Comparison of ENCODE assay signal across 19 mouse cellular contexts in the genomic region with DNA sequence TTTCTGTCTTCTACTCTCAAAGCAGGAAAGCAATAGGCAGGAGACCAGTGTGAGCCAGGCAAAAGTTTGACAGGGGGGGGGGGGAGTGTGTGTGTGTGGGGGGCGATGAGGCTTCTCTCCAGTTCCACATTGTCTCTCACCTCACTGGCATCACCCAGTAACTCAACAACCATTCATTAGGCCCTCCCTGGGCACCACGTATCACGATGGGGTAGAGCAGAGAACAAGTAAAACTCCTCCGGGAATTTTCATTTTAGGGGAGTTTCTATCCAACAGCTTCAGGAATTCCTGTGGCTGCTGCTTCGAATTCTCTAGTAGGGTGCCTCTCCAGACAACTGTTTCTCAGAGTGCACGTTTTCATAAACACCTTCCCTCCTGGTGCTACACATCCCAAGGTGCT.
DNase-seq lines count a peak whose midpoint lies in the region; ATAC-seq and TF ChIP-seq lines count a peak whose summit lies in the region.
"Had no signal": no experiment of that assay in that cellular context is flagged by ENCODE, and none has a peak within 500 bp of the region (broad histone marks: within the 10 kb centered on the region; RNA-seq: fewer than 3 reads in every experiment).

No protein-coding gene starts in this region.

- no peak for TF ChIP-seq EP300 in lung, postnatal 0 days (IDR thresholded peaks at IDR 0.05)

- no peak overlapping the region for H3K4me3 ChIP-seq in hindbrain, embryonic 12.5 days
- H3K4me3 ChIP-seq in hindbrain, embryonic 16.5 days (ENCODE audit: low read length): no peak overlapping the region
- no peak overlapping the region for H3K4me3 ChIP-seq in lung, postnatal 0 days (ENCODE audit: low read depth, low read length)
- no peak overlapping the region for H3K4me3 ChIP-seq in limb, embryonic 15.5 days
- H3K4me3 ChIP-seq: forebrain, embryonic 12.5 days; left cerebral cortex, adult 2 months; liver, embryonic 13.5 days had no signal

- 28% methylated on average over 6 of the region's 6 CpGs for WGBS in hindbrain, embryonic 12.5 days
- WGBS in hindbrain, embryonic 16.5 days: 22% methylated on average over 6 of the region's 6 CpGs
- 50% methylated on average over 6 of the region's 6 CpGs for WGBS in lung, postnatal 0 days
- 25% methylated on average over 6 of the region's 6 CpGs for WGBS in limb, embryonic 15.5 days

- peaks cover 20% of the 10 kb centered on the region for H3K27me3 ChIP-seq in hindbrain, embryonic 12.5 days
- H3K27me3 ChIP-seq in hindbrain, embryonic 16.5 days (replicated peaks; ENCODE audit: control insufficient read depth, insufficient read depth, low read length): no peaks in the 10 kb centered on the region
- no peaks in the 10 kb centered on the region for H3K27me3 ChIP-seq in lung, postnatal 0 days (replicated peaks; ENCODE audit: insufficient read depth, low read length)
- no peaks in the 10 kb centered on the region for H3K27me3 ChIP-seq in limb, embryonic 15.5 days

- peaks cover 27% of the 10 kb centered on the region for H3K4me1 ChIP-seq in hindbrain, embryonic 12.5 days
- H3K4me1 ChIP-seq in hindbrain, embryonic 16.5 days (ENCODE audit: control insufficient read depth, insufficient read depth, low read depth, low read length): peaks cover 7% of the 10 kb centered on the region
- H3K4me1 ChIP-seq in lung, postnatal 0 days (ENCODE audit: insufficient read depth, low read depth, low read length): peaks cover 4% of the 10 kb centered on the region; the same call in 1 of the 2 replicates
- peaks cover 33% of the 10 kb centered on the region for H3K4me1 ChIP-seq in limb, embryonic 15.5 days

- H3K4me2 ChIP-seq in hindbrain, embryonic 12.5 days (replicated peaks): 0 out of 2 replicates have a peak overlapping the region, but pooled peaks have one; percentile 14
- H3K4me2 ChIP-seq in hindbrain, embryonic 16.5 days (ENCODE audit: low read length): no peak overlapping the region
- H3K4me2 ChIP-seq in lung, postnatal 0 days (replicated peaks; ENCODE audit: low read depth, low read length): 0 out of 2 replicates have a peak overlapping the region, but pooled peaks have one; percentile 33
- H3K4me2 ChIP-seq in limb, embryonic 15.5 days: no peak overlapping the region
- H3K4me2 ChIP-seq: forebrain, embryonic 12.5 days had no signal

- no peak for ATAC-seq in hindbrain, embryonic 12.5 days (ENCODE audit: low FRiP score)
- ATAC-seq in hindbrain, embryonic 16.5 days: no peak
- no peak for ATAC-seq in lung, postnatal 0 days
- no peak for ATAC-seq in limb, embryonic 15.5 days (ENCODE audit: insufficient number of reproducible peaks, low FRiP score, low TSS enrichment, low read depth)

- no peak overlapping the region for H3K9ac ChIP-seq in hindbrain, embryonic 12.5 days
- H3K9ac ChIP-seq in hindbrain, embryonic 16.5 days (ENCODE audit: low read depth, low read length): no peak overlapping the region
- H3K9ac ChIP-seq in lung, postnatal 0 days (replicated peaks; ENCODE audit: low read depth): no peak overlapping the region
- H3K9ac ChIP-seq in limb, embryonic 15.5 days: no peak overlapping the region
- H3K9ac ChIP-seq: forebrain, embryonic 12.5 days; liver, embryonic 13.5 days; lung, embryonic 14.5 days had no signal

- H3K9me3 ChIP-seq in hindbrain, embryonic 12.5 days (replicated peaks): no peaks in the 10 kb centered on the region
- H3K9me3 ChIP-seq in hindbrain, embryonic 16.5 days (ENCODE audit: control insufficient read depth, low read length): no peaks in the 10 kb centered on the region
- H3K9me3 ChIP-seq in lung, postnatal 0 days (ENCODE audit: low read length): no peaks in the 10 kb centered on the region
- H3K9me3 ChIP-seq in limb, embryonic 15.5 days: no peaks in the 10 kb centered on the region
- H3K9me3 ChIP-seq: forebrain, embryonic 12.5 days; liver, embryonic 13.5 days; midbrain, embryonic 10.5 days had no signal

- TF ChIP-seq CTCF in lung, postnatal 0 days (IDR thresholded peaks at IDR 0.05): no peak

- DNase-seq in heart, adult 11 months: peak; percentile 60
- no peak for DNase-seq in heart, adult 8-10 months (ENCODE audit: low spot score)
- no peak for DNase-seq in lung, postnatal 0 days (ENCODE audit: low spot score)
- DNase-seq in lung, postnatal 14 days: no peak
- DNase-seq: adrenal gland, postnatal 36 days; cerebellum, adult 11-12 months; cerebellum, postnatal 25 days; layer of hippocampus, adult 9-11 months; liver, embryonic 13.5 days; spleen, adult 18-20 months; thymus, postnatal 25 days had no signal

- no peaks in the 10 kb centered on the region for H3K36me3 ChIP-seq in hindbrain, embryonic 12.5 days
- H3K36me3 ChIP-seq in hindbrain, embryonic 16.5 days (ENCODE audit: control insufficient read depth, insufficient read depth, low read length): no peaks in the 10 kb centered on the region
- no peaks in the 10 kb centered on the region for H3K36me3 ChIP-seq in lung, postnatal 0 days (ENCODE audit: insufficient read depth, low read length)
- no peaks in the 10 kb centered on the region for H3K36me3 ChIP-seq in limb, embryonic 15.5 days
- H3K36me3 ChIP-seq: forebrain, embryonic 12.5 days; liver, embryonic 13.5 days; midbrain, embryonic 10.5 days had no signal

- no peak overlapping the region for H3K27ac ChIP-seq in hindbrain, embryonic 12.5 days
- no peak overlapping the region for H3K27ac ChIP-seq in hindbrain, embryonic 16.5 days (ENCODE audit: low read depth, low read length)
- no peak overlapping the region for H3K27ac ChIP-seq in lung, postnatal 0 days (ENCODE audit: low read length)
- 0 out of 2 replicates have a peak overlapping the region, but pooled peaks have one; percentile 17 for H3K27ac ChIP-seq in limb, embryonic 15.5 days
- H3K27ac ChIP-seq: forebrain, embryonic 12.5 days; left cerebral cortex, adult 2 months; liver, embryonic 13.5 days; macrophage; midbrain, embryonic 10.5 days had no signal

Comparison
In these comparisons a context has a peak if more than half of its experiments do, and no peak if none do; other contexts are left out.
1. H3K4me2 ChIP-seq: peak in hindbrain, embryonic 12.5 days (single experiment) and lung, postnatal 0 days (single experiment); none in hindbrain, embryonic 16.5 days (single experiment) and limb, embryonic 15.5 days (single experiment).